Mouse (Mus musculus) erythroblast, embryonic 14.5 days (primary cell): Measurements from ENCODE around the gene Gm45837.

Experiments used
- GATA1 ChIP-seq: IDR thresholded peaks from 2 replicates; pipeline ENCODE4 v1.6.1; 2012; ENCODE audit warnings: low read length, inconsistent platforms, mixed read lengths
- TAL1 ChIP-seq: IDR thresholded peaks from 3 replicates; pipeline ENCODE4 v1.6.1; 2012; ENCODE audit warnings: low read length, inconsistent platforms, mixed read lengths

GRCm38 (mm10) chr7:101464927-101465326, 54.2 kb downstream of the Gm45837 start:
- TF ChIP-seq TAL1 = no peak
- TF ChIP-seq GATA1 = no peak
